Mouse (Mus musculus) layer of hippocampus, adult 2 months (tissue): ENCODE measurements around the gene Snx6. TPM values are rescaled to one million over a fixed set of nuclear protein-coding genes. Genes with fewer than 3 reads are reported as not detected.
"Not testable (repeated sequence)": the region's sequence is repeated elsewhere in the genome, so short reads cannot be mapped to it uniquely, and the experiment has no call there.

ENCODE experiments used
- DNase-seq, 2 experiments: peaks; one replicate each; pipeline ENCODE4 v3.0.0; 2022; ENCODE audit warnings: low spot score in 2 of 2
- H3K27ac ChIP-seq: fragments of 200-600 bp; 2 replicates; pipeline ENCODE4 v1.8.1; 2022
- H3K4me3 ChIP-seq: fragments of 200-600 bp; 2 replicates; pipeline ENCODE4 v1.8.1; 2022; ENCODE audit warnings: mild to moderate bottlenecking
- CTCF ChIP-seq: fragments of 200-600 bp; conservative IDR thresholded peaks from 2 replicates; pipeline ENCODE4 v1.8.1; 2022; ENCODE audit warnings: antibody characterized with exemption, mild to moderate bottlenecking, moderate library complexity
- total RNA-seq, 2 experiments: library from RNA; stranded (reverse); gene quantifications; 2 replicates each; pipeline ENCODE4 v1.2.3; 2021

Snx6 gene
- total RNA-seq, 2 experiments from 2014 or later: 39.7 to 48.0 TPM

DNA sequence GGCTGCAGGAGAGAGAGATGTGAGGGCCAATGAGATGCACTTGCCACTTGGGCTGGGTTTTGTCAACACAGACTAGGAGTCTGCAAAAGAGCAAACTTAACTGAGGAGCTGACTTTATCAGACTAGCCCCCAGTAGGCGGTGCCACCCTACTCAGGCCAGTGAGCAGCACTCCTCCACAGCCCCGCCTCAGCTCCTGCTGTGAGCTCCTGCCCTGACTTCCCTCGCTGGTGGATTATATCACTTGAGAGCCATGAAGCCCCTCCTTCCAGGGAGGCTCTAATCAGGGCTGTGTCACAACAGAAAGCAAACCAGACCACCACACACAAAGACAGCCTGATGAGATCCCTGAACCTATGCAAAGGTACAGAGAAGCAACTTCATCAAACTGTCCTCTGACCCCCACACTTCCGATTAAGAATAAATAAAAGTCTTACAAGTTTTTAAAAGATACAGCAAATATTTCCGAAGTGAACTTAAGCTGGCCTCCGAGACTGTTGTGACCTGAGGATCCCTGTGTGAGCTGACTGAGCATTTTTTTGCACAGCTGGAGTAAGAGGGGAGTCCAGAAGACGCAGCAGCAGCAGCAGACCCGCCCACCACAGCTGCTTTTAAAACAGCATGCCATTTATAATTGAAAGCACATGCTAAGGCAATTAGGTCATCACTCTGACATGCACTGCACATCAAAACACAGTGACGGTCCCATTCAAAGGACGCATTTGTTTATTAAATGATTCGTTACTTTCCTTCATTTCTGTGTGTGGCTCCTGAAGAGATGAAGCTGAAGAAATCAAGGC, 6.0 kb downstream of the Snx6 start:
- Histone ChIP-seq H3K4me3 (no peak overlapping the region), H3K27ac (peak overlapping the region; percentile 23; the same call in 1 of the 2 replicates)
- no peak for DNase-seq
- TF ChIP-seq CTCF: no peak

DNA sequence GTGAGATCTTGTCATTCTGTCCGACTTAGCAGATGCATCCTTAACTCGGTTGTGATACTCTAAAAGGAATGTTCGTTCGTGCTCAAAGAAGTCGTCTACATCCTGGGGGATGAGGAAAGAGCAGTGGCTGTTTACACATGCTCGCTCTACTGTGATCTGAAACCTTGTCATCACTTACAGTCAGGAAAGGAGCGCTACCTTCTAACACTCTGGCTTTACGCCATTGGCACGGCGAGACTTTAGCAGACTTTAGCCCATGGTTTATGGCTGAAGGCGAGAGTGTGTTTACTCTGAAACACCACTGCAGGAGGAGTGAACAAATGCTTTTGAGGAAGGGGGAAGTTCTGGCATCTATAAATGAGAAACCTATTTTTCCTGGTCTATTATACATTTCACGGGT, 31.9 kb downstream of the Snx6 start:
- no peak overlapping the region for H3K4me3 ChIP-seq
- H3K27ac ChIP-seq: no peak overlapping the region
- TF ChIP-seq CTCF: no peak

DNA sequence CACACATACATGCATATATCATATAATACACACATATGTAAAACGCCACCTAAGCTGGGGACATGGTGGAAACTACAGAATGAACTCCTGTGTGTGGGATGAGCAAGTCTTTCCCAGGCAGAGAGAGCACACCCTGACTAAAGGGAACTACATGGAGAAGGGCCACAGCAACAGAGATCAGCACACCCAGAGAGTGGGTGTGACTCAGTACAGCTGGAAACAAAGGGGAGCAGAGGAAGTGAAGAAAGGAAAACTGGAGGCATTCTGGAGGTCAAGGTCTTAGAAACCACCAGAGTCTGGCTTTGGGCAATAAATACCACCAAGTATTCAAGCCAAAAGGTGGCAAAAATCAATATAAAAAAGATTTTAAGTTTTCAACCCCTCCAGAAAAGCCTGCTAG, 34.8 kb downstream of the Snx6 start:
- DNase-seq: no peak
- no peak overlapping the region for H3K4me3 ChIP-seq
- no peak overlapping the region for H3K27ac ChIP-seq
- TF ChIP-seq CTCF: no peak

More for the DNA sequence above, 31.9 kb downstream of the Snx6 start:
- no peak for DNase-seq

DNA sequence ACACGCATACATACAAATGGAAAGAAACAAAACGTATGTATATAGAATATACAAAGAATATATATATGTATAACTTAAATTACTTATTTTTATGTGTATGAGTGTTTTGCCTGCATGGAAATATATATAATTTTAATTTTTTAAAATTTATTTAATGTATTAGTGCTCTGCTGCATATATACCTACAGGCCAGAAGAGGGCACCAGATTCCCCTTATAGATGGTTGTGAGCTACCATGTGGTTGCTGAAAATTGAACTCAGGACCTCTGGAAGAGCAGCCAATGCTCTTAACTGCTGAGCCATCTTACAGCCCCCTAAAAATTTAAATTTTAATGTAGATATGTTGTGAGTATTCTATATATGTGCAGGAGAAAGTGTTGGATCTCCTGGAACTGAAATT, 36.7 kb downstream of the Snx6 start:
- DNase-seq: no peak

DNA sequence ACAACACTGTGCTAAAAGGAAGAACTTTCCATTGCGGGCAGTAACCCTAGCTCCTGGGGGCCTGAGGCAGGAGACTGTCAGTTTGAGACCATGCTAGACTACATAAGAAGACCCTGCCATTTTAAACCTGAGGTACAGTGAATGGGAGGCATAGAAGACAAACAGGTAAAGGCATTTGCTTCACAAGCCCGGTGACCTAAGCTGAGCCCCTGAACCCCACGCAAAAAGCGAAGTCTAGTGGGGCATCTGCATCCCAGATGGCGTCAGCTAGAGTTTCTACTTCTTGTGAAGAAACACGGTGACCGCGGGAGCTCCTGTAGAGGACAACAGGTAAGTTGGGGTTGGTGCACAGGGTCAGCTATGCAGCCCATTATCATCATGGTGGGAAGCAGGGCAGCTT, 46.9 kb downstream of the Snx6 start:
- no peak for DNase-seq
- no peak for TF ChIP-seq CTCF
- Histone ChIP-seq H3K4me3 (no peak overlapping the region), H3K27ac (no peak overlapping the region)

More for the DNA sequence above, 36.7 kb downstream of the Snx6 start:
- no peak overlapping the region for H3K4me3 ChIP-seq
- peak; percentile 66 for TF ChIP-seq CTCF
- H3K27ac ChIP-seq: no peak overlapping the region

DNA sequence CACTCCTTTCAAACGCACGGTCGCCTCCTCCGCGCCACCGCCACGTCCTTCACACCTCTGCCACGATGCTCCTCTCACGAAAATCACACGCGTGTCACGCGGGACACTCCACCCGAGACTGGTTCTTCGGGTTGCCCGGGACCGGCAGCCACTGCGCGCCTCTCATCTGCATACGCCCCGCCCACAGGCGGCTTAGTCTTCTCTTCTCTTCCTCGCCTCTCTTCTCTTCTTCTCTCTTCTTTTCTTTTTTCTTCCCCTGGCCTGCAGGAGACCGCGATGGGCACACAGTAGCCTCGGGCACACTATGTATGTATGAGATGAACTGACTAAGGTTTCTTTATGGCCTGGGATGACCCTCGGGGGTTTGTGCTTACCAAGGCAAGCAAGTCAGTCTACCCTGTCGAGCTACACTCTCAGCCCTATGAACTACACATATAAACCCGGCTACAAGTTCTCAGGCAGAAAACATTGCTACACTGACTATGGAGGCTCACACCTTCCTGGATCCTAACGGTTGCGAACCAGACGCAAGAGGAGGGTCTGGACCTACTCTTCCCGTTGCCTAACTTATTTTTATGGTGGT, 56.8 kb downstream of the Snx6 start:
- DNase-seq: not testable (repeated sequence)
- Histone ChIP-seq H3K4me3 (peak overlapping the region; percentile 48), H3K27ac (peak overlapping the region; percentile 84)

DNA sequence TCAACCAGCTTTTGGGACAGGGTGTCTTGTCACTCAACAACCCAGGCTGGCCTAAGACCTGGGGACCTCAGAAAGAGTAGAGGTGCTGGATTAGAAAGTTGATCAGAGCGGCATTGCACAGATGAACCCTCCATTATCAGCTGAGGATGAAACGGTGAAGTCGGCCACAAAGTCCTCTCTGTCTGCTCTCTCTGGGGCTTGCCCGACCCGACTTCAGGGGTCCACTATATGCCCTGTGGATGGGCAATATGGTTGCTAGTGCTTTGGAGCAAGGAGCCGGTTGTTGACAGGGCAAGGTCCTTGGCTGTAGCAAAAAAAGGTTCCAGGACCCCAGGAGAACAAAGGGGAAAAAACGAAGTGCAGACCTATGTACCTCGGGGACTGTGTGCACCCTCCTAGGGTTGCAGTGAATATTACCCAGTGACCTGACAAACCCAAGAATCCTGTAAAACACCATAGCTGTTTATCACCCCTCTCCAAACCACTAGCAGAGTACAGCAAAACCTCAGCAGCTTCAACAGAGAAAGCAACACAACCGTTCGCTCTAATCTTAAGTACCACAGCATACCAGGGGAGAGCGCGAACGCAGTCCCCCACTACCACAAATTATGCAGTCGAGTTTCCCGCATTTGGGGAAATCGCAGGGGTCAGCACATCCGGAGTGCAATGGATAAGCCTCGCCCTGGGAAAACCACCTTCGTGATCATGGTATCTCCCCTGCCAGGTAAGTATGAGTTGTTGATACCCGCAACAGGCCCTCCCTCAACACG, 57.4 kb downstream of the Snx6 start:
- DNase-seq, H3K4me3 ChIP-seq, H3K27ac ChIP-seq: not testable (repeated sequence)

DNA sequence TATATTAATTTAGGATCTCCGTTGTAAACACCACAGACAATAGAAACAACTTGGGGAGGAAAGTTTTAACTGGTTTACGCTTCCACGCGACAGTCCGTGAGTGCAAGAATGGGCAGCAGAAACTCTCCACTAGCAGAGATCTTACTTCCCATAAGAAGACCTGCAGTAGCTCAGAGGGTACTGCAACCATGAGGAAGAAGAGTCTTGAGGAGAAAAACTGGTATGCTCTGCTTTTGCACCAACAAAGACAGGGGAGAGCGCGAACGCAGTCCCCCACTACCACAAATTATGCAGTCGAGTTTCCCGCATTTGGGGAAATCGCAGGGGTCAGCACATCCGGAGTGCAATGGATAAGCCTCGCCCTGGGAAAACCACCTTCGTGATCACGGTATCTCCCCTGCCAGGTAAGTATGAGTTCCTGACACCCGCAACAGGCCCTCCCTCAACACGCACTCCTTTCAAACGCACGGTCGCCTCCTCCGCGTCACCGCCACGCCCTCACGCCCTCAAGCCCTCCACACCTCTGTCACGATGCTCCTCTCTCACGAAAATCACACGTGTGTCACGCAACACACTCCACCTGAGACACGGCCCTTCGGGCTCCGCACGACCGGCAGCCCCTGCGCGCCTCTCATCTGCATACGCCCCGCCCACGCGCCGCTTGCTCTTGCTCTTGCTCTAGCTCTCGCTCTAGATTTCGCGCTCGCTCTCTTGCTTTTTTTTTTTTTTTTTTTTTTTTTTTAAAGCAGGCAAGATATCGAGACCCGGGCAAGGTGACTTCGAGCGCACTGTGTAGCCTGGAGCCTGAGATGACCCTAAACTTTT, 61.0 kb downstream of the Snx6 start:
- H3K4me3 ChIP-seq, H3K27ac ChIP-seq, DNase-seq: not testable (repeated sequence)

DNA sequence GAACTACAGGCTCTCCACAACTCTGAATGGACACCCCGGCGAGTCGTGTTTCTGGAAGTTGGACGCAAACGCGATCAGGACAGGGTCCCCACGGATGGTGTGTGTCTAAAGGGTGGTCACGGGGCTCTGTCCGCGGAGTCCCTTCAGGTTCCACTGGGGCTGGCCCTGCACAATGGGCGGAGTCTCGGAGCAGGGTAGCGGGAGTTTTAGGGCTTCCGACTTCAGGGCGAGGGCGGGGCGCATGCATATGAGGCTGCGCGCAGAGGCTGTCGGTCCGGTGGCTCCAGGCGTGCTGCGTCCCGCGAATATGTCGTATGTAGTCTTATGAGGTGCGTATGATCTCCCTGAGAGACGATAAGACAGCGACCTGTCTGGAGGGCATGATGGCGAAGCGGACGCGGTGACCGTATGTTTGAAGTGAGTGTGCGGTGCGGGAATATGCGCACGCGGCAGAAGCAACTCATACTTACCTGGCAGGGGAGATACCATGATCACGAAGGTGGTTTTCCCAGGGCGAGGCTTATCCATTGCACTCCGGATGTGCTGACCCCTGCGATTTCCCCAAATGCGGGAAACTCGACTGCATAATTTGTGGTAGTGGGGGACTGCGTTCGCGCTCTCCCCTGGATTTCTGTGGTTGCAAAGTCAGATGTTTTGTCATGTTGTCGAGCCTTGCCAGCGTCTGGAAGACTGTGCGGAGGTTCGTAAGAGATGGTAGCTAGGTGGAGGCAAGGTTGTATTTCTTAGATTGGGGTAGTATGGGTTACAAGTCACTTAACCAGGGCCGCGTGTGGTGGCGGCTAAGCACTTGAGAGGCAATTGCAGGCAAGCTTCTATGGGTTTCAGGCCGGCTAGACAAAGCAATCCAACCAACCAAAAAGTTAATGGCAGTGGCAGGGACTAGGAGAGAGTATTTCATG, 66.1 kb downstream of the Snx6 start:
- DNase-seq, H3K27ac ChIP-seq, H3K4me3 ChIP-seq: not testable (repeated sequence)

DNA sequence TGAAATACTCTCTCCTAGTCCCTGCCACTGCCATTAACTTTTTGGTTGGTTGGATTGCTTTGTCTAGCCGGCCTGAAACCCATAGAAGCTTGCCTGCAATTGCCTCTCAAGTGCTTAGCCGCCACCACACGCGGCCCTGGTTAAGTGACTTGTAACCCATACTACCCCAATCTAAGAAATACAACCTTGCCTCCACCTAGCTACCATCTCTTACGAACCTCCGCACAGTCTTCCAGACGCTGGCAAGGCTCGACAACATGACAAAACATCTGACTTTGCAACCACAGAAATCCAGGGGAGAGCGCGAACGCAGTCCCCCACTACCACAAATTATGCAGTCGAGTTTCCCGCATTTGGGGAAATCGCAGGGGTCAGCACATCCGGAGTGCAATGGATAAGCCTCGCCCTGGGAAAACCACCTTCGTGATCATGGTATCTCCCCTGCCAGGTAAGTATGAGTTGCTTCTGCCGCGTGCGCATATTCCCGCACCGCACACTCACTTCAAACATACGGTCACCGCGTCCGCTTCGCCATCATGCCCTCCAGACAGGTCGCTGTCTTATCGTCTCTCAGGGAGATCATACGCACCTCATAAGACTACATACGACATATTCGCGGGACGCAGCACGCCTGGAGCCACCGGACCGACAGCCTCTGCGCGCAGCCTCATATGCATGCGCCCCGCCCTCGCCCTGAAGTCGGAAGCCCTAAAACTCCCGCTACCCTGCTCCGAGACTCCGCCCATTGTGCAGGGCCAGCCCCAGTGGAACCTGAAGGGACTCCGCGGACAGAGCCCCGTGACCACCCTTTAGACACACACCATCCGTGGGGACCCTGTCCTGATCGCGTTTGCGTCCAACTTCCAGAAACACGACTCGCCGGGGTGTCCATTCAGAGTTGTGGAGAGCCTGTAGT, 76.4 kb downstream of the Snx6 start:
- not testable (repeated sequence) for DNase-seq, H3K27ac ChIP-seq, H3K4me3 ChIP-seq

DNA sequence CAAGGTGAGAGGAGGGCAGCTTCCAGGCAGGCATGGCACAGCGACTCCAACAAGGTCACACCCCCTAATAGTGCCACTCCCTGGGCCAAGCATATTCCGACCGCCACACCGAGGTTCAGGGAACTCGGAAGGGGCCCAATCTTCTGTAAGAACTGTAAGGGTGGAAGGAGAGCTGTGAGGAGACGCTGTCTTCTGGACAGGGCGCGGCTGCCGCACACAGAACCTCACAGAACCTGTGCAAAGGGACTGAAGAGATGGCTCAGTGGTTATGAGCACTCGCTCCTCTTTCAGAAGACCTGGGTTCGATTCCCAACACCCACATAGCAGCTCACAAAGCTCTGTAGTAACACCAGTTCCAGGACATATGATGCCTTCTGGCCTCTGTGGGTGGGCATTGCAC, 78.0 kb downstream of the Snx6 start:
- not testable (repeated sequence) for H3K4me3 ChIP-seq, H3K27ac ChIP-seq, DNase-seq

DNA sequence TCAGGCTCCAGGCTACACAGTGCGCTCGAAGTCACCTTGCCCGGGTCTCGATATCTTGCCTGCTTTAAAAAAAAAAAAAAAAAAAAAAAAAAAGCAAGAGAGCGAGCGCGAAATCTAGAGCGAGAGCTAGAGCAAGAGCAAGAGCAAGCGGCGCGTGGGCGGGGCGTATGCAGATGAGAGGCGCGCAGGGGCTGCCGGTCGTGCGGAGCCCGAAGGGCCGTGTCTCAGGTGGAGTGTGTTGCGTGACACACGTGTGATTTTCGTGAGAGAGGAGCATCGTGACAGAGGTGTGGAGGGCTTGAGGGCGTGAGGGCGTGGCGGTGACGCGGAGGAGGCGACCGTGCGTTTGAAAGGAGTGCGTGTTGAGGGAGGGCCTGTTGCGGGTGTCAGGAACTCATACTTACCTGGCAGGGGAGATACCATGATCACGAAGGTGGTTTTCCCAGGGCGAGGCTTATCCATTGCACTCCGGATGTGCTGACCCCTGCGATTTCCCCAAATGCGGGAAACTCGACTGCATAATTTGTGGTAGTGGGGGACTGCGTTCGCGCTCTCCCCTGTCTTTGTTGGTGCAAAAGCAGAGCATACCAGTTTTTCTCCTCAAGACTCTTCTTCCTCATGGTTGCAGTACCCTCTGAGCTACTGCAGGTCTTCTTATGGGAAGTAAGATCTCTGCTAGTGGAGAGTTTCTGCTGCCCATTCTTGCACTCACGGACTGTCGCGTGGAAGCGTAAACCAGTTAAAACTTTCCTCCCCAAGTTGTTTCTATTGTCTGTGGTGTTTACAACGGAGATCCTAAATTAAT, 81.5 kb downstream of the Snx6 start:
- H3K4me3 ChIP-seq, H3K27ac ChIP-seq: not testable (repeated sequence)
- DNase-seq: peak in 1 of 2 experiments; percentile 41

DNA sequence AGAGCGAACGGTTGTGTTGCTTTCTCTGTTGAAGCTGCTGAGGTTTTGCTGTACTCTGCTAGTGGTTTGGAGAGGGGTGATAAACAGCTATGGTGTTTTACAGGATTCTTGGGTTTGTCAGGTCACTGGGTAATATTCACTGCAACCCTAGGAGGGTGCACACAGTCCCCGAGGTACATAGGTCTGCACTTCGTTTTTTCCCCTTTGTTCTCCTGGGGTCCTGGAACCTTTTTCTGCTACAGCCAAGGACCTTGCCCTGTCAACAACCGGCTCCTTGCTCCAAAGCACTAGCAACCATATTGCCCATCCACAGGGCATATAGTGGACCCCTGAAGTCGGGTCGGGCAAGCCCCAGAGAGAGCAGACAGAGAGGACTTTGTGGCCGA, 85.0 kb downstream of the Snx6 start:
- not testable (repeated sequence) for H3K27ac ChIP-seq, DNase-seq, H3K4me3 ChIP-seq

DNA sequence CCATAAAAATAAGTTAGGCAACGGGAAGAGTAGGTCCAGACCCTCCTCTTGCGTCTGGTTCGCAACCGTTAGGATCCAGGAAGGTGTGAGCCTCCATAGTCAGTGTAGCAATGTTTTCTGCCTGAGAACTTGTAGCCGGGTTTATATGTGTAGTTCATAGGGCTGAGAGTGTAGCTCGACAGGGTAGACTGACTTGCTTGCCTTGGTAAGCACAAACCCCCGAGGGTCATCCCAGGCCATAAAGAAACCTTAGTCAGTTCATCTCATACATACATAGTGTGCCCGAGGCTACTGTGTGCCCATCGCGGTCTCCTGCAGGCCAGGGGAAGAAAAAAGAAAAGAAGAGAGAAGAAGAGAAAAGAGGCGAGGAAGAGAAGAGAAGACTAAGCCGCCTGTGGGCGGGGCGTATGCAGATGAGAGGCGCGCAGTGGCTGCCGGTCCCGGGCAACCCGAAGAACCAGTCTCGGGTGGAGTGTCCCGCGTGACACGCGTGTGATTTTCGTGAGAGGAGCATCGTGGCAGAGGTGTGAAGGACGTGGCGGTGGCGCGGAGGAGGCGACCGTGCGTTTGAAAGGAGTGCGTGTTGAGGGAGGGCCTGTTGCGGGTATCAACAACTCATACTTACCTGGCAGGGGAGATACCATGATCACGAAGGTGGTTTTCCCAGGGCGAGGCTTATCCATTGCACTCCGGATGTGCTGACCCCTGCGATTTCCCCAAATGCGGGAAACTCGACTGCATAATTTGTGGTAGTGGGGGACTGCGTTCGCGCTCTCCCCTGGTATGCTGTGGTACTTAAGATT, 85.6 kb downstream of the Snx6 start:
- H3K27ac ChIP-seq, DNase-seq, H3K4me3 ChIP-seq: not testable (repeated sequence)
